Mouse (Mus musculus) heart, embryonic 13.5 days (tissue): ENCODE data around the gene Slc35b2. TPM values are rescaled to one million over a fixed set of nuclear protein-coding genes. Genes with fewer than 3 reads are reported as not detected.

Experiments
- ATAC-seq: fragments of 200-750 bp; cut with Nextera tagmentation; 2 replicates; pipeline ENCODE4 v1.8.0; 2017; ENCODE audit warnings: moderate TSS enrichment; ENCODE audit not compliant: insufficient number of reproducible peaks, low FRiP score, low TSS enrichment; ENCODE audit errors: extremely low read depth
- H3K27ac ChIP-seq: fragments of 300-500 bp; sonication (generic); replicated peaks from 2 replicates; pipeline ENCODE4 v1.5.1; 2015; ENCODE audit warnings: moderate library complexity, mild to moderate bottlenecking, inconsistent platforms
- H3K27me3 ChIP-seq: fragments of 300-500 bp; sonication (generic); replicated peaks from 2 replicates; pipeline ENCODE4 v1.6.1; 2015; ENCODE audit warnings: mild to moderate bottlenecking, inconsistent platforms
- H3K36me3 ChIP-seq: fragments of 300-500 bp; sonication (generic); 2 replicates; pipeline ENCODE4 v1.6.1; 2015; ENCODE audit warnings: mild to moderate bottlenecking, inconsistent platforms
- H3K4me1 ChIP-seq: fragments of 300-500 bp; sonication (generic); 2 replicates; pipeline ENCODE4 v1.6.1; 2015; ENCODE audit warnings: inconsistent platforms
- H3K4me2 ChIP-seq: fragments of 300-500 bp; sonication (generic); 2 replicates; pipeline ENCODE4 v1.6.1; 2015; ENCODE audit warnings: inconsistent platforms, mild to moderate bottlenecking, moderate library complexity
- H3K4me3 ChIP-seq: fragments of 300-500 bp; sonication (generic); 2 replicates; pipeline ENCODE4 v1.5.1; 2015; ENCODE audit warnings: moderate library complexity, mild to moderate bottlenecking, inconsistent platforms
- H3K9ac ChIP-seq: fragments of 300-500 bp; sonication (generic); 2 replicates; pipeline ENCODE4 v1.6.1; 2015; ENCODE audit warnings: inconsistent platforms, mild to moderate bottlenecking, moderate library complexity
- H3K9me3 ChIP-seq: fragments of 300-500 bp; sonication (generic); 2 replicates; pipeline ENCODE4 v1.6.1; 2016; ENCODE audit warnings: inconsistent platforms
- WGBS: fragments of 180-500 bp; shearing (Covaris S2); methylation state at CpG from one replicate; pipeline ENCODE4 v1.1.7; 2015; ENCODE audit warnings: mixed read lengths; 5-methylcytosine and 5-hydroxymethylcytosine counted together
- polyA plus RNA-seq: library from polyadenylated mRNA; unstranded; fragments of >200 nt; fragmentation: Nextera tagmentation; extraction: Ambion mirVana; gene quantifications from 2 replicates; pipeline ENCODE4 v1.2.1, GENCODE M21; 2015

The Slc35b2 gene
- polyA plus RNA-seq, 1 experiment from 2014 or later = 91.8 TPM

GRCm38 (mm10) chr17:45530346-45530782 is 33.3 kb upstream of the Slc35b2 start:
- 0 out of 2 replicates have a peak, but pooled peaks cover 3% of the 10 kb centered on the region for H3K4me1 ChIP-seq
- no peaks in the 10 kb centered on the region for H3K36me3 ChIP-seq
- H3K27ac ChIP-seq = no peak overlapping the region
- H3K9me3 ChIP-seq = no peaks in the 10 kb centered on the region
- H3K4me2 ChIP-seq = no peak overlapping the region
- no peak overlapping the region for H3K9ac ChIP-seq
- no peak overlapping the region for H3K4me3 ChIP-seq
- ATAC-seq = no peak
- 42% methylated on average over 13 of the region's 13 CpGs for WGBS
- H3K27me3 ChIP-seq = peaks cover 86% of the 10 kb centered on the region

- H3K9me3 ChIP-seq = no peaks in the 10 kb centered on the region
- H3K4me3 ChIP-seq = no peak overlapping the region
- peaks cover 98% of the 10 kb centered on the region for H3K27me3 ChIP-seq
These were observed 30.8 kb upstream of the Slc35b2 start for GRCm38 (mm10) chr17:45532896-45533295.

GRCm38 (mm10) chr17:45536264-45536663 is 27.4 kb upstream of the Slc35b2 start:
- 10% methylated on average over 5 of the region's 5 CpGs for WGBS
- no peak overlapping the region for H3K9ac ChIP-seq
- H3K4me2 ChIP-seq = no peak overlapping the region
- H3K9me3 ChIP-seq = no peaks in the 10 kb centered on the region
- H3K27me3 ChIP-seq = peaks cover 98% of the 10 kb centered on the region
- no peak overlapping the region for H3K4me3 ChIP-seq
- ATAC-seq = no peak
- H3K4me1 ChIP-seq = no peaks in the 10 kb centered on the region
- no peak overlapping the region for H3K27ac ChIP-seq
- no peaks in the 10 kb centered on the region for H3K36me3 ChIP-seq

More at GRCm38 (mm10) chr17:45532896-45533295, 30.8 kb upstream of the Slc35b2 start:
- Histone ChIP-seq H3K9ac (no peak overlapping the region), H3K4me2 (no peak overlapping the region), H3K4me1 (no peaks in the 10 kb centered on the region), H3K27ac (no peak overlapping the region), H3K36me3 (no peaks in the 10 kb centered on the region)
- 49% methylated on average over 15 of the region's 15 CpGs for WGBS
- ATAC-seq = no peak

GRCm38 (mm10) chr17:45538394-45538793 is 25.3 kb upstream of the Slc35b2 start:
- H3K27me3 ChIP-seq = peaks cover 98% of the 10 kb centered on the region
- 56% methylated on average over 4 of the region's 4 CpGs for WGBS
- H3K36me3 ChIP-seq = no peaks in the 10 kb centered on the region
- no peak overlapping the region for H3K4me3 ChIP-seq
- no peak overlapping the region for H3K9ac ChIP-seq
- ATAC-seq = no peak
- H3K4me1 ChIP-seq = no peaks in the 10 kb centered on the region
- H3K27ac ChIP-seq = no peak overlapping the region
- no peak overlapping the region for H3K4me2 ChIP-seq
- no peaks in the 10 kb centered on the region for H3K9me3 ChIP-seq

GRCm38 (mm10) chr17:45539664-45540063 is 24.0 kb upstream of the Slc35b2 start:
- no peak overlapping the region for H3K4me3 ChIP-seq
- H3K9me3 ChIP-seq = no peaks in the 10 kb centered on the region
- no peak overlapping the region for H3K9ac ChIP-seq
- WGBS = 64% methylated on average over 21 of the region's 21 CpGs
- H3K36me3 ChIP-seq = no peaks in the 10 kb centered on the region
- peaks cover 10% of the 10 kb centered on the region for H3K4me1 ChIP-seq
- H3K27me3 ChIP-seq = peaks cover 100% of the 10 kb centered on the region
- ATAC-seq = no peak
- H3K4me2 ChIP-seq = no peak overlapping the region
- H3K27ac ChIP-seq = no peak overlapping the region

- no peak overlapping the region for H3K4me3 ChIP-seq
- ATAC-seq = no peak
- H3K9me3 ChIP-seq = no peaks in the 10 kb centered on the region
- H3K36me3 ChIP-seq = no peaks in the 10 kb centered on the region
- H3K27me3 ChIP-seq = peaks cover 100% of the 10 kb centered on the region
- 23% methylated on average over 6 of the region's 6 CpGs for WGBS
- H3K4me2 ChIP-seq = no peak overlapping the region
- no peak overlapping the region for H3K27ac ChIP-seq
- H3K4me1 ChIP-seq = peaks cover 24% of the 10 kb centered on the region
- no peak overlapping the region for H3K9ac ChIP-seq
These were observed 21.5 kb upstream of the Slc35b2 start for GRCm38 (mm10) chr17:45542129-45542528.

GRCm38 (mm10) chr17:45542705-45543104 is 21.0 kb upstream of the Slc35b2 start:
- 66% methylated on average over 2 of the region's 2 CpGs for WGBS
- H3K27me3 ChIP-seq = peaks cover 100% of the 10 kb centered on the region
- H3K9ac ChIP-seq = no peak overlapping the region
- no peak overlapping the region for H3K4me3 ChIP-seq
- ATAC-seq = no peak
- H3K9me3 ChIP-seq = no peaks in the 10 kb centered on the region
- H3K4me1 ChIP-seq = peaks cover 24% of the 10 kb centered on the region
- H3K4me2 ChIP-seq = no peak overlapping the region
- no peaks in the 10 kb centered on the region for H3K36me3 ChIP-seq
- no peak overlapping the region for H3K27ac ChIP-seq

- Histone ChIP-seq H3K9ac (no peak overlapping the region), H3K4me3 (no peak overlapping the region), H3K27ac (no peak overlapping the region), H3K4me2 (no peak overlapping the region), H3K36me3 (no peaks in the 10 kb centered on the region), H3K9me3 (no peaks in the 10 kb centered on the region), H3K4me1 (peaks cover 24% of the 10 kb centered on the region), H3K27me3 (peaks cover 100% of the 10 kb centered on the region)
- ATAC-seq = no peak
- 13% methylated on average over 1 of the region's 1 CpGs for WGBS
These were observed 20.6 kb upstream of the Slc35b2 start for GRCm38 (mm10) chr17:45543115-45543514.

- no peaks in the 10 kb centered on the region for H3K36me3 ChIP-seq
- 2% methylated on average over 24 of the region's 24 CpGs for WGBS
- peaks cover 100% of the 10 kb centered on the region for H3K27me3 ChIP-seq
- H3K4me2 ChIP-seq = peak overlapping the region; percentile 71
- no peaks in the 10 kb centered on the region for H3K9me3 ChIP-seq
- peak overlapping the region; percentile 46 for H3K4me3 ChIP-seq
- 0 out of 2 replicates have a peak overlapping the region, but pooled peaks have one; percentile 44 for H3K9ac ChIP-seq
- no peak overlapping the region for H3K27ac ChIP-seq
- H3K4me1 ChIP-seq = peaks cover 27% of the 10 kb centered on the region
- ATAC-seq = no peak
These were observed 19.4 kb upstream of the Slc35b2 start for GRCm38 (mm10) chr17:45544001-45544872.

GRCm38 (mm10) chr17:45544873-45545277 is 18.8 kb upstream of the Slc35b2 start:
- H3K4me2 ChIP-seq = peak overlapping the region; percentile 71
- H3K36me3 ChIP-seq = no peaks in the 10 kb centered on the region
- no peak for ATAC-seq
- H3K4me1 ChIP-seq = peaks cover 29% of the 10 kb centered on the region
- H3K27me3 ChIP-seq = peaks cover 97% of the 10 kb centered on the region
- peak overlapping the region; percentile 46 for H3K4me3 ChIP-seq
- H3K9me3 ChIP-seq = no peaks in the 10 kb centered on the region
- no peak overlapping the region for H3K27ac ChIP-seq
- WGBS = under 1% methylated on average over 46 of the region's 46 CpGs
- H3K9ac ChIP-seq = 0 out of 2 replicates have a peak overlapping the region, but pooled peaks have one; percentile 44

- Histone ChIP-seq H3K4me1 (peaks cover 35% of the 10 kb centered on the region), H3K4me3 (peak overlapping the region; percentile 46), H3K27ac (no peak overlapping the region), H3K4me2 (peak overlapping the region; percentile 71), H3K27me3 (peaks cover 97% of the 10 kb centered on the region), H3K36me3 (no peaks in the 10 kb centered on the region), H3K9me3 (no peaks in the 10 kb centered on the region), H3K9ac (peak overlapping the region; percentile 52; the same call in 1 of the 2 replicates)
- WGBS = 4% methylated on average over 74 of the region's 74 CpGs
- ATAC-seq = no peak
These were observed 18.3 kb upstream of the Slc35b2 start for GRCm38 (mm10) chr17:45545278-45545961.
